Mouse (Mus musculus): ENCODE measurements at regions not wholly inside any gene's neighbourhood (a gene's known extent, or its start where the extent isn't known, plus 50 kb on each side); places are given as distances from the start of the nearest gene placed in this dataset.
"Not testable (repeated sequence)": the region's sequence is repeated elsewhere in the genome, so short reads cannot be mapped to it uniquely, and the experiment has no call there.

DNA sequence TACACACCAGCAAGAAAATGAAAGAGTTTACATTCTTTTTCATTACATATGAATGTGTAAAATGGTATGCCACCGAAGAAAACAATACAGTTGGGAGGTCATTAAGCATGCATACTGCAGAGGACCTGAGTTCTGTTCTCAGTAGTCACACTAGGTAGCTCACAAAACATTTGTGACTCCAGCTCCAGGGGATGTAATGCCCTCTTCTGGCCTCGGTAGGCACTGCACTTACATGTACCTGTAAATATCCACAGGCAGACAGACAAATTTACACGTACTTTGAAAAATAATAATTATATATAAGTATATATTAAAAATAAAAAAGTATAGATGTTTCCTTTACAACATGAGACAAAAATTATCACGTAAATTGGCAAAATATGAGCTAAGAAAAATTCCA, 342.3 kb upstream of the Gm28363 start:
- no peak overlapping the region for H3K27ac ChIP-seq (ENCODE audit: low read depth, low read length)
- no peaks in the 10 kb centered on the region for H3K36me3 ChIP-seq (ENCODE audit: control insufficient read depth, insufficient read depth, low read length)
- 76% methylated on average over 4 of the region's 4 CpGs for WGBS
- H3K9me3 ChIP-seq (ENCODE audit: control insufficient read depth, low read length): no peaks in the 10 kb centered on the region
- DNase-seq (ENCODE audit: low spot score, missing footprints) (no peak), ATAC-seq (ENCODE audit: low FRiP score) (no peak)
- H3K27me3 ChIP-seq (ENCODE audit: control insufficient read depth, insufficient read depth, low read length): no peaks in the 10 kb centered on the region
- H3K4me1 ChIP-seq (ENCODE audit: control insufficient read depth, insufficient read depth, low read length): no peaks in the 10 kb centered on the region
- no peak overlapping the region for H3K4me3 ChIP-seq (ENCODE audit: low read depth, low read length)
- no peak overlapping the region for H3K9ac ChIP-seq (ENCODE audit: low read length)
- H3K4me2 ChIP-seq: no peak overlapping the region

DNA sequence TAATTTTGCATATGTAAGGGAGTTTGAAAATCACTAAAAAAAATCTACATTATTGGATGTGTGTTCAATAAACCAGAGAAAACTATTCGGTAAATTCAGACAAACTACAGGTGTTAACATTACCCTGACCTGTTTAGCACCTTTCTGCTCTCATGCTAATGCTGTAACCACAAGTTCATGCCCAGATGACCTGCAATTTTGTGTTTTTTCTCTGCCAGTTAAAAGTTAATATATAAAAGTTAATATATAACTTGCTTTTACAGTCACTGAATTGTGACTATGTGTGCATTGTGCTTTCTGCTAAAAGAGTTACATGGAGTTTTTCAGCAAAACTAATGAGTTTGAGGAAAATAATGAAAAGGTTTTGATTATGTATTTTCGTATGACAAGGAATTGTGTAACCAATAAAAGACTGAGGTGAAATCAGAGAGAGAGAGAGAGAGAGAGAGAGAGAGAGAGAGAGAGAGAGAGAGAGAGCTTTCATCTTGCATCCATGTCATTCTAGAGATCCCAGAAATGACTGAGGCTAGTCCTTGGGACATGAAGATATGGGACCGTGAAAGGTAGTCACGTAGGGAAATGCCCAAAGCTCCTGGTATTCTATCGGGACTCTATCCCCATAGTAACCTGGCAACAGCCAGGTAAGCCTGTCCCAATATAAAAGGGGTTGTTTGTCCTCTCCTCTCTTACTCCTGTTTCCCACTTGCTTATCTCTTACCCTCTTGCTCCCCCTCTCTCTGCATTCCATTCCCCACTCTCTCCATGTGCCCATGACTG, 340.3 kb upstream of the Gm28363 start:
- no peaks in the 10 kb centered on the region for H3K36me3 ChIP-seq (ENCODE audit: control insufficient read depth, insufficient read depth, low read length)
- H3K9ac ChIP-seq (ENCODE audit: low read length): no peak overlapping the region
- DNase-seq (ENCODE audit: low spot score, missing footprints) (no peak), ATAC-seq (ENCODE audit: low FRiP score) (no peak)
- H3K4me2 ChIP-seq: no peak overlapping the region
- no peaks in the 10 kb centered on the region for H3K4me1 ChIP-seq (ENCODE audit: control insufficient read depth, insufficient read depth, low read length)
- H3K27ac ChIP-seq (ENCODE audit: low read depth, low read length): no peak overlapping the region
- H3K9me3 ChIP-seq (ENCODE audit: control insufficient read depth, low read length): no peaks in the 10 kb centered on the region
- no peak overlapping the region for H3K4me3 ChIP-seq (ENCODE audit: low read depth, low read length)
- no peaks in the 10 kb centered on the region for H3K27me3 ChIP-seq (ENCODE audit: control insufficient read depth, insufficient read depth, low read length)
- 88% methylated on average over 5 of the region's 5 CpGs for WGBS

DNA sequence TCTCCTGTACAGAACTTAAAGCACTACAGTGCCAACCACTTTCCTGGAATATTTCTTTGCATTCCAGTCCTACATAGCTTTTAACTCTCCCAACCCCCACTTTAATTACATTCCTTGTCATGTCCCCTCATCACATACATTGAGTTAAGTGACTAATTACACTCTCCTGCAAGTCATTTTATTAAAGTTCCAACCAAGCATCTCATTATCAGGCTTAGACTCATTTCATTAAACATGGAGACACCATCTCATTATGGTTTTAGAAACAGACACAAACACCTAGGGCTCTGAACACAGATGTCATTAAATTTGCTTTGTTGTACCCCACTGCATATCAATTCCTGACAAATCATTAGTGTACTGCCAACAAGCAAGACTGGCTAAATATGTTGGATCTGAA, 332.9 kb upstream of the Gm28363 start:
- H3K36me3 ChIP-seq (ENCODE audit: control insufficient read depth, insufficient read depth, low read length): no peaks in the 10 kb centered on the region
- no peaks in the 10 kb centered on the region for H3K9me3 ChIP-seq (ENCODE audit: control insufficient read depth, low read length)
- no peak overlapping the region for H3K4me3 ChIP-seq (ENCODE audit: low read depth, low read length)
- H3K27me3 ChIP-seq (ENCODE audit: control insufficient read depth, insufficient read depth, low read length): no peaks in the 10 kb centered on the region
- no peak for ATAC-seq (ENCODE audit: low FRiP score)
- H3K27ac ChIP-seq (ENCODE audit: low read depth, low read length): no peak overlapping the region
- H3K9ac ChIP-seq (ENCODE audit: low read length): no peak overlapping the region
- no peak overlapping the region for H3K4me2 ChIP-seq
- no peak for DNase-seq (ENCODE audit: low spot score, missing footprints)
- H3K4me1 ChIP-seq (ENCODE audit: control insufficient read depth, insufficient read depth, low read length): no peaks in the 10 kb centered on the region

DNA sequence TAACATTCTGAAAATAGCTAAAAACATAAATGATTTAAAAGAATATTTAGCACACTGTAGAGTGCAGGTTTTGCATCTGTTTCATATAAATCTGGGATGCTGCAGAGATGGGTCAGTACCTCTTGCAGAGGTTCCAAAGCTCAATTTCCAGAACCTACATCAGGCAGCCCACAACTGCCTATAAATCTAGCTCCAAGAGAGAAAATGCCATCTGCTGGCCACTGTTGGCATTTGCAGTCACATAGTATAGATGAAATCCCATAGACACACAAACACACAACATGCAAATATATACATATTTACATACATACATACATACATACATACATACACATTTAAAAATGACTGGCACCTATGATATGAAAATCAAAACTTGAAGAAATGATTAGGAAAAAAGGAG, 284.6 kb upstream of the Gm28363 start:
- ATAC-seq (ENCODE audit: low FRiP score): no peak
- no peaks in the 10 kb centered on the region for H3K27me3 ChIP-seq (ENCODE audit: control insufficient read depth, insufficient read depth, low read length)
- DNase-seq (ENCODE audit: low spot score, missing footprints): no peak
- no peak overlapping the region for H3K9ac ChIP-seq (ENCODE audit: low read length)
- H3K4me1 ChIP-seq (ENCODE audit: control insufficient read depth, insufficient read depth, low read length): no peaks in the 10 kb centered on the region
- no peaks in the 10 kb centered on the region for H3K9me3 ChIP-seq (ENCODE audit: control insufficient read depth, low read length)
- no peak overlapping the region for H3K4me3 ChIP-seq (ENCODE audit: low read depth, low read length)
- H3K36me3 ChIP-seq (ENCODE audit: control insufficient read depth, insufficient read depth, low read length): no peaks in the 10 kb centered on the region
- H3K27ac ChIP-seq (ENCODE audit: low read depth, low read length): no peak overlapping the region
- H3K4me2 ChIP-seq: no peak overlapping the region

DNA sequence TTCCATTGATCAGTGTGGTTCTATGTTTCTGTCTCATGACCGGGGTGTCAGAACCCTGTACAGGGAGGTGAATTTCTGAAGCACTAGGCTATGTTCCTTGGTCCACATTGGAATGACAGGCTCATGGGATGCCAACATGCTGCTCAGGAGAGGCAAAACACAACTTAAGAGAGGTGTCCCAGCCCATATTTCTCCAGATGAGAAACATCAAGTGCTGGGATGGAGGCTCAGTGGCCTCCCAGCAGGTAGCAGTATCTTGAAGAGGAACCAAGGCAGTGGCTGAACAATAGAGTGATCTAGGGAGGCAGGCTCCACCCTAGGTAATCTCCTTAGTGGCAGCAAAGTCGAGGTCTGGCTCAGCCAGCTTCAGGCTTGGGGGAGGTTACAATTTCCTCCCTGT, 239.2 kb upstream of the Gm28363 start:
- ATAC-seq (ENCODE audit: low FRiP score): no peak
- Histone ChIP-seq H3K4me1 (ENCODE audit: control insufficient read depth, insufficient read depth, low read length) (no peaks in the 10 kb centered on the region), H3K9ac (ENCODE audit: low read length) (no peak overlapping the region), H3K36me3 (ENCODE audit: control insufficient read depth, insufficient read depth, low read length) (no peaks in the 10 kb centered on the region), H3K4me3 (ENCODE audit: low read depth, low read length) (no peak overlapping the region), H3K27ac (ENCODE audit: low read depth, low read length) (no peak overlapping the region), H3K27me3 (ENCODE audit: control insufficient read depth, insufficient read depth, low read length) (no peaks in the 10 kb centered on the region), H3K4me2 (no peak overlapping the region), H3K9me3 (ENCODE audit: control insufficient read depth, low read length) (no peaks in the 10 kb centered on the region)
- WGBS: 49% methylated on average over 2 of the region's 2 CpGs
- no peak for DNase-seq (ENCODE audit: low spot score, missing footprints)

DNA sequence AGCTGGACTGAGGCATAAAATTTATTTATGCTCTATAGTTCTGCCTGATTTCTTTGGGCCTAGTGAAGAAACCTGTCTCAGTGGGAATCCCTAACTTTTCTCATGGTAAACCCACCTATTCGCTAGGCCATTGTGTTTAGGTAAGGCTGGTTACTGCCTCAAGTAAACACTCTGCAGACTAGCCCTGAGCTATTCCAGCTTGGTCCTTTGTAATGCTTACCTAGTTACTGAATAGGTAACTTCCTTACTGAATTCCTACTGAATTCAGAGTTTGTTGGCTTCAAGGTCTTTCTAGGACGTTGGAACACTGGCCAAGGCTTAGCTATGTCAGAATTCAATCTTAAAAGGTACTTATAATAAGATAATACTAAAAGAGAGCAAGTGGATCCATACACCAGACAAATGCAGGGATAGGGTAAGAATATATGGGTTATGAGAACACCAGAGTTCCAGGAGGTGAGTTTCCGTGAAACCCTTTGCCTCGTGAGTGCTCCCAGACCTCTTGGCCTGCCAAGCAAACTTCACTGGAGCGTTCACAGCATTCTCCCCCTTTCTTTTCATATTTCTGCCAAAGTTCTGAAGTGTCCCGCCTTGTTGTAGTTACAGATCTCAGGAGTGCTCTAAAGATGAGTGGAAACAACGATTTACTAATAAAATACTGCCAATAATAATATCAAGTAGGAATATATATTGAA, 238.6 kb upstream of the Gm28363 start:
- not testable (repeated sequence) for DNase-seq (ENCODE audit: low spot score, missing footprints); H3K36me3 ChIP-seq (ENCODE audit: control insufficient read depth, insufficient read depth, low read length); H3K4me2 ChIP-seq; H3K4me3 ChIP-seq (ENCODE audit: low read depth, low read length); H3K9ac ChIP-seq (ENCODE audit: low read length); H3K4me1 ChIP-seq (ENCODE audit: control insufficient read depth, insufficient read depth, low read length); H3K9me3 ChIP-seq (ENCODE audit: control insufficient read depth, low read length); ATAC-seq (ENCODE audit: low FRiP score); H3K27ac ChIP-seq (ENCODE audit: low read depth, low read length); H3K27me3 ChIP-seq (ENCODE audit: control insufficient read depth, insufficient read depth, low read length)
- WGBS: 72% methylated on average over 7 of the region's 7 CpGs

DNA sequence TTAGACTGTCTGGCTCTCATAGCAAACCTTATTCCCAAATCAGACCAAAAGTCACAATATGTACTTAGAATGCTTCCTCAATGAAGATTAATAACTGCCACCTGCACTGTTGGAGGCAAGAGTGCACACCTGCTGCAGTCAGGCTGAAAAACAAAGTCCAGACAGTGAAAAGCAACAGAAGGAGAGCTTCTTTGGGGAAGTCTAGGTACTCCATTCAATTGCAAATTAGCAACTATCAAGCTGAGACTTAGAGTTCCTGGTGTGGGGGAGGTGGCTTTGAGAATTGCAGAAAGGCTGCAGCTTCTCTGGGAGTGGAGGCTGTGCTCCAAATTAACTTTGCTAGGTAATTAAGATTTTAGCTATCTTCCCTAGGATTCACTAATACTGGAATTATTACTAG, 237.8 kb upstream of the Gm28363 start:
- DNase-seq (ENCODE audit: low spot score, missing footprints); H3K4me1 ChIP-seq (ENCODE audit: control insufficient read depth, insufficient read depth, low read length); H3K9me3 ChIP-seq (ENCODE audit: control insufficient read depth, low read length); H3K36me3 ChIP-seq (ENCODE audit: control insufficient read depth, insufficient read depth, low read length); H3K27me3 ChIP-seq (ENCODE audit: control insufficient read depth, insufficient read depth, low read length); H3K9ac ChIP-seq (ENCODE audit: low read length); ATAC-seq (ENCODE audit: low FRiP score); H3K4me2 ChIP-seq; H3K4me3 ChIP-seq (ENCODE audit: low read depth, low read length); H3K27ac ChIP-seq (ENCODE audit: low read depth, low read length): not testable (repeated sequence)

DNA sequence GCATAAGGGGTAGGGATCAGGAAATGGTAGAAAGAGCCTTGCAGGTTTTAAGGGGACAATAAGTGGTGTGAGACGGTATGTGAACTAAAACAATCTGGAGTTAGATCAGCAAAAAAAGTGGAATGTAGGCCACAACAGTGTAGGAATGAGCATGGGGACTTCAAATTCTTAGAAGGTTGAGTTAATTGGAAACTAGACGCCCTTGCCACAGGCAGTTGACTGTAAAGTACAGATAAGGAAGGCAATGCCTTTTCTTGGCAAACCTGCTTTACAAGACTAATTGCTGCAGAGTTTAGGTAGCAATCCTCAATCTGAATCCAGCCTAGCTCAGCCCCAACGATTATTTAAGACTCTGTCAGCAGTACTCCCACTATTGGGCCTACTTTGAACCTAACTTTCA, 206.8 kb upstream of the Gm28363 start:
- no peaks in the 10 kb centered on the region for H3K27me3 ChIP-seq (ENCODE audit: control insufficient read depth, insufficient read depth, low read length)
- ATAC-seq (ENCODE audit: low FRiP score) (no peak), DNase-seq (ENCODE audit: low spot score, missing footprints) (no peak)
- no peak overlapping the region for H3K4me2 ChIP-seq
- no peak overlapping the region for H3K27ac ChIP-seq (ENCODE audit: low read depth, low read length)
- H3K36me3 ChIP-seq (ENCODE audit: control insufficient read depth, insufficient read depth, low read length): no peaks in the 10 kb centered on the region
- no peak overlapping the region for H3K9ac ChIP-seq (ENCODE audit: low read length)
- 82% methylated on average over 3 of the region's 3 CpGs for WGBS
- H3K9me3 ChIP-seq (ENCODE audit: control insufficient read depth, low read length): no peaks in the 10 kb centered on the region
- no peaks in the 10 kb centered on the region for H3K4me1 ChIP-seq (ENCODE audit: control insufficient read depth, insufficient read depth, low read length)
- no peak overlapping the region for H3K4me3 ChIP-seq (ENCODE audit: low read depth, low read length)

DNA sequence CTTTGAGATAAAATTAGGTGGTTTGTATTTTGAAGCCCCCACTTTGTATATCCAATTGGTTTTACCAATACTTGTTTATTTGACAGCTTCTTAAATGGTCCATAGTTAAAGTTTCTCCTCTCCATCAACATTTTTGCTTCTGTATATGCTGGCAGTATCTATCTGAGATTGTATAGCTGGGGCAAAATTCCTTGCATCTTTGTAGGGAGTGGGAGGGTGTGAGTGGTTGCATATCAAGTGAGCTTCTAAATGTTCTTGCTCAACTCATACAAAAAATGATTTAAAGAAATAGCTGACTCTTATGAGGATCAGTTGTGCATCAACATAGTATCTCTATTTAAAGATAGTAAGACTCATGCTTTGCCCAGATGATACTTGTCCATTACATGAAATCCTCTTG, 199.9 kb upstream of the Gm28363 start:
- Histone ChIP-seq H3K9me3 (ENCODE audit: control insufficient read depth, low read length) (no peaks in the 10 kb centered on the region), H3K4me2 (no peak overlapping the region), H3K4me3 (ENCODE audit: low read depth, low read length) (no peak overlapping the region), H3K4me1 (ENCODE audit: control insufficient read depth, insufficient read depth, low read length) (no peaks in the 10 kb centered on the region), H3K36me3 (ENCODE audit: control insufficient read depth, insufficient read depth, low read length) (no peaks in the 10 kb centered on the region), H3K9ac (ENCODE audit: low read length) (no peak overlapping the region), H3K27ac (ENCODE audit: low read depth, low read length) (no peak overlapping the region), H3K27me3 (ENCODE audit: control insufficient read depth, insufficient read depth, low read length) (no peaks in the 10 kb centered on the region)
- DNase-seq (ENCODE audit: low spot score, missing footprints) (no peak), ATAC-seq (ENCODE audit: low FRiP score) (no peak)
